Mouse (Mus musculus) liver, adult 2 months (tissue): Measurements from ENCODE around the gene Irf3. TPM values are rescaled to one million over a fixed set of nuclear protein-coding genes. Genes with fewer than 3 reads are reported as not detected.

Source experiments
- DNase-seq: peaks from one replicate; pipeline ENCODE4 v3.0.0-alpha.2; 2011; ENCODE audit warnings: low read depth, low spot score; ENCODE audit errors: extremely low read depth
- H3K27ac ChIP-seq: fragments of 200-500 bp; replicated peaks from 2 replicates; pipeline ENCODE4 v1.5.1; 2012; ENCODE audit warnings: low read depth, mild to moderate bottlenecking, control low read depth, inconsistent platforms, low read length; ENCODE audit not compliant: insufficient read depth
- H3K27me3 ChIP-seq: fragments of 200-500 bp; 2 replicates; pipeline ENCODE4 v1.6.1; 2012; ENCODE audit warnings: mild to moderate bottlenecking, moderate library complexity, low read length, inconsistent platforms; ENCODE audit not compliant: control insufficient read depth, insufficient read depth
- H3K36me3 ChIP-seq: fragments of 200-500 bp; 2 replicates; pipeline ENCODE4 v1.6.1; 2012; ENCODE audit warnings: low read length, inconsistent platforms; ENCODE audit not compliant: control insufficient read depth, insufficient read depth
- H3K4me1 ChIP-seq: fragments of 200-500 bp; 2 replicates; pipeline ENCODE4 v1.6.1; 2011; ENCODE audit warnings: low read length; ENCODE audit not compliant: control insufficient read depth, insufficient read depth
- H3K4me3 ChIP-seq: fragments of 200-500 bp; 2 replicates; pipeline ENCODE4 v1.5.1; 2011; ENCODE audit warnings: low read depth, mild to moderate bottlenecking, control low read depth, low read length, moderate library complexity; ENCODE audit not compliant: insufficient read depth
- H3K79me2 ChIP-seq: fragments of 200-500 bp; 2 replicates; pipeline ENCODE4 v1.6.1; 2012; ENCODE audit warnings: inconsistent platforms, mild to moderate bottlenecking, low read length, moderate library complexity; ENCODE audit not compliant: control insufficient read depth, insufficient read depth
- H3K9ac ChIP-seq: fragments of 200-500 bp; 2 replicates; pipeline ENCODE4 v1.6.1; 2012; ENCODE audit warnings: low read depth, mild to moderate bottlenecking, control low read depth, inconsistent platforms, low read length
- CTCF ChIP-seq: fragments of 200-500 bp; IDR thresholded peaks from 2 replicates; pipeline ENCODE4 v1.5.1; 2011; ENCODE audit warnings: low read depth, low read length, control low read depth
- POLR2A ChIP-seq: fragments of 200-500 bp; IDR thresholded peaks from 2 replicates; pipeline ENCODE4 v1.6.1; 2011; ENCODE audit warnings: low read length, control low read depth; ENCODE audit not compliant: insufficient read depth; ENCODE audit errors: extremely low read depth
- WGBS: fragments of 180-500 bp; shearing (Covaris S2); methylation state at CpG from one replicate; pipeline ENCODE4 v1.1.7; 2018; 5-methylcytosine and 5-hydroxymethylcytosine counted together
- polyA plus RNA-seq: library from polyadenylated mRNA; depleted of rRNA; stranded (reverse); fragments of >200 nt; gene quantifications from 2 replicates; pipeline ENCODE4 v1.2.3, GENCODE M21; 2012
- total RNA-seq: library from RNA; depleted of rRNA; stranded (reverse); fragments of >200 nt; gene quantifications from 2 replicates; pipeline ENCODE4 v1.2.3, GENCODE M21; 2014

The Irf3 gene
- total and polyA plus RNA-seq, 2 experiments: 59.0 to 101 TPM

DNA sequence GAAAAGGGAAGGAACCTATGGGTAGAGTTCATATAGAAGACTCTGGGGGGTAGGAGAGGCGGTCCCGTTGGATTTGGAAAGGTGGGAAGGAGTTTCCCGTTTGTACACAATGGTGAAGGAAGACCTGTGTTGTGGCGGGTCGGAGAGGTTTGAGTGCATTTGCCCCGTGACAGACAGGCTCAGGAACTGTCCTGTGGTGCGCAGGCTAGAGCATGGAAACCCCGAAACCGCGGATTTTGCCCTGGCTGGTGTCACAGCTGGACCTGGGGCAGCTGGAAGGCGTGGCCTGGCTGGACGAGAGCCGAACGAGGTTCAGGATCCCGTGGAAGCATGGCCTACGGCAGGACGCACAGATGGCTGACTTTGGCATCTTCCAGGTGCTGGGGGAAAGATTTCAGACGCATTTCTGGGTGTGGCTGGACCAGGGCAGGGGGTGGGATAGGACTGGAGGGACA lies 1.1 kb downstream of the Irf3 start, which contains the start of gene Bcl2l12:
Gene Bcl2l12 (minus strand): TSS at position 212 of the 455 bp plus-strand sequence.
- 0 out of 2 replicates have a peak, but pooled peaks cover 3% of the 10 kb centered on the region for H3K79me2 ChIP-seq
- H3K36me3 ChIP-seq: peaks cover 11% of the 10 kb centered on the region; the same call in 1 of the 2 replicates
- H3K27me3 ChIP-seq: no peaks in the 10 kb centered on the region
- H3K4me1 ChIP-seq: peaks cover 6% of the 10 kb centered on the region; the same call in 1 of the 2 replicates
- TF ChIP-seq CTCF (no peak), POLR2A (peak; percentile 55; the same call in 1 of the 2 replicates)
- peak within 1 kb of the TSS; percentile 76 for H3K9ac ChIP-seq
- H3K4me3 ChIP-seq: peak within 1 kb of the TSS; percentile 80
- peak within 1 kb of the TSS; percentile 83 for H3K27ac ChIP-seq
- WGBS: under 1% methylated on average over 18 of the region's 18 CpGs
- peak; percentile 87 for DNase-seq

DNA sequence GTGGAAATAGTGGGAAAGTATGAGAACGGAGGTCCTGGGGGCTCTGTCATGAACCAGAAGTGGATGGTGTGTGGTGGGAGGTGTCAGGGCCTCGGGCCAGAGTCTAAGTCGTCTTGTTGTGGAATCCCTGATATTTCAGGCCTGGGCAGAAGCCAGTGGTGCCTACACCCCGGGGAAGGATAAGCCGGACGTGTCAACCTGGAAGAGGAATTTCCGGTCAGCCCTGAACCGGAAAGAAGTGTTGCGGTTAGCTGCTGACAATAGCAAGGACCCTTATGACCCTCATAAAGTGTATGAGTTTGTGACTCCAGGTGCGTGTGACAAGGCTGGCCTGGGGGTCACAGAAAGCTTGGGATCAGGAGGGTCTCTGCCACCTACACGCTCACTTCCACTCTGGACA lies 2.3 kb downstream of the Irf3 start:
- no peak for TF ChIP-seq CTCF
- TF ChIP-seq POLR2A: no peak
- Histone ChIP-seq H3K79me2 (0 out of 2 replicates have a peak, but pooled peaks cover 3% of the 10 kb centered on the region), H3K27ac (no peak overlapping the region; the same call in 1 of the 2 replicates), H3K4me1 (peaks cover 6% of the 10 kb centered on the region; the same call in 1 of the 2 replicates), H3K9ac (no peak overlapping the region), H3K27me3 (no peaks in the 10 kb centered on the region), H3K36me3 (peaks cover 11% of the 10 kb centered on the region; the same call in 1 of the 2 replicates), H3K4me3 (no peak overlapping the region)
- 71% methylated on average over 11 of the region's 11 CpGs for WGBS
- no peak for DNase-seq

DNA sequence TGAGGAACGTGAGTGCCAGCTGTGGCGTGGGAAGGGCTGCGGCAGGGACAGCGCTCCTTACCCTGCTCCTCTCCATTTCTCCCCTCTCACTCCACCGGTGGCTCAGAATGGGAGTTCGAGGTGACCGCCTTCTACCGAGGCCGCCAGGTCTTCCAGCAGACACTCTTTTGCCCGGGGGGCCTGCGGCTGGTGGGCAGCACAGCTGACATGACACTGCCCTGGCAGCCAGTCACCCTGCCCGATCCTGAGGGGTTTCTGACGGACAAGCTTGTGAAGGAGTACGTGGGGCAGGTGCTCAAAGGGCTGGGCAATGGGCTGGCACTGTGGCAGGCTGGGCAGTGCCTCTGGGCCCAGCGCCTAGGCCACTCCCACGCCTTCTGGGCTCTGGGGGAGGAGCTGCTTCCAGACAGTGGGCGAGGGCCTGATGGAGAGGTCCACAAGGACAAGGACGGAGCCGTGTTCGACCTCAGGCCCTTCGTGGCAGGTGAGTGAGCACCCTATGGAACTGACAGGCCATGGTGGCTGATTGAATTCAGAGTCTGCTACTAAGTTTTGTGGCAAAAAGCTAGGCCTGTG lies 3.2 kb downstream of the Irf3 start:
- no peak for TF ChIP-seq CTCF
- TF ChIP-seq POLR2A: no peak
- no peak overlapping the region for H3K9ac ChIP-seq
- peaks cover 11% of the 10 kb centered on the region; the same call in 1 of the 2 replicates for H3K36me3 ChIP-seq
- H3K27me3 ChIP-seq: no peaks in the 10 kb centered on the region
- no peak overlapping the region for H3K27ac ChIP-seq
- H3K4me1 ChIP-seq: peaks cover 6% of the 10 kb centered on the region; the same call in 1 of the 2 replicates
- no peak for DNase-seq
- H3K79me2 ChIP-seq: 0 out of 2 replicates have a peak, but pooled peaks cover 3% of the 10 kb centered on the region
- H3K4me3 ChIP-seq: no peak overlapping the region
- 77% methylated on average over 21 of the region's 21 CpGs for WGBS

DNA sequence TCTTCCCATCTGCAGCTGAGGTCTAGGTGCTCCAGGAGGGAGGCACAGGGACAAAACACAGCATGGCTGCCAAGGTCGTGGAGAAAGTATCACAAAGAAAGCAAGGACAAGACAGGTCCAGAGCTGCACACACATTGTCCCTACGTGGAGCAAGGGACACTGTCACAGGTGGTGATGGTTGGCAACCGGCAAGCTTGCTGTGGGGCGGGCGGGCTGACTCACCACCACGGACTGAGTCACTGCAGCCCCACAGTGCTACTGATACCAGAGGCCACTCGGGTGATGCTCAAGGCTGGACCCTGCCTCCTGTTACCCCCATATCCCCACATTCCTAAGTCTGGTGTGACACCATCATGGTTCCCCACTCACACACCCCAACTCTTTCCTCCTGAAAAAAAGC lies 5.0 kb downstream of the Irf3 start:
- WGBS: 81% methylated on average over 7 of the region's 7 CpGs
- Histone ChIP-seq H3K4me3 (no peak overlapping the region), H3K4me1 (peaks cover 3% of the 10 kb centered on the region; the same call in 1 of the 2 replicates), H3K9ac (no peak overlapping the region), H3K79me2 (peaks cover 3% of the 10 kb centered on the region; the same call in 1 of the 2 replicates), H3K27me3 (no peaks in the 10 kb centered on the region), H3K36me3 (peaks cover 11% of the 10 kb centered on the region; the same call in 1 of the 2 replicates), H3K27ac (no peak overlapping the region)
- TF ChIP-seq CTCF (no peak), POLR2A (no peak)
- no peak for DNase-seq

DNA sequence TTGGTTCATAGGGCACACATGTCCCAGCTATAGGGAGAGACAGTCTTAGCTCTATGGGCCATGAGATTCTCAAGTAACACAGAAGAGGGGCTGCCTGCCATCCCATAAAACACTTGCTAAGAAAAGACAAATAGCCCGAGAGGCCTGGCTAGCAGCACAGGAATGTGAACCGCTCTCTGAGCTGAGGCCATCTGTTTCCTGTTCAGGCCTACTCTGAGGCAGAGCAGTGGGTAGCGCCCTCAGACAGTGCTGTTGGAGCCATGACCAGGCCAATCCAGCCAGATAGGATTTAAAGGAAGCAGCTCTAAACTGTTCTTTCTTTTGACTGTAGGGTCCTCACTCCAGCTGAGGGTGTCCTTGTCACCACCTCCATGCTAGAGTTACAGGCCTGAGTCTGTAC lies 7.1 kb downstream of the Irf3 start:
- no peak overlapping the region for H3K9ac ChIP-seq
- 0 out of 2 replicates have a peak, but pooled peaks cover under 1% of the 10 kb centered on the region for H3K4me1 ChIP-seq
- H3K36me3 ChIP-seq: peaks cover 16% of the 10 kb centered on the region; the same call in 1 of the 2 replicates
- H3K79me2 ChIP-seq: peaks cover 3% of the 10 kb centered on the region; the same call in 1 of the 2 replicates
- TF ChIP-seq POLR2A (no peak), CTCF (no peak)
- no peak for DNase-seq
- no peak overlapping the region for H3K27ac ChIP-seq
- no peaks in the 10 kb centered on the region for H3K27me3 ChIP-seq
- 79% methylated on average over 3 of the region's 3 CpGs for WGBS
- H3K4me3 ChIP-seq: no peak overlapping the region
